Mouse (Mus musculus) cortical plate, adult 2 months (tissue): Measurements from ENCODE around the gene Fads3.

ENCODE experiments used
- CTCF ChIP-seq: fragments of 200-500 bp; IDR thresholded peaks from 2 replicates; pipeline ENCODE4 v1.5.1; 2011; ENCODE audit warnings: mild to moderate bottlenecking, control low read depth, low read length; ENCODE audit not compliant: insufficient read depth; ENCODE audit errors: extremely low read depth
- POLR2A ChIP-seq: fragments of 200-500 bp; IDR thresholded peaks from 2 replicates; pipeline ENCODE4 v1.6.1; 2011; ENCODE audit warnings: mild to moderate bottlenecking, low read length, control low read depth; ENCODE audit not compliant: insufficient read depth; ENCODE audit errors: extremely low read depth

GRCm38 (mm10) chr19:10101341-10102053 is 60.1 kb downstream of the Fads3 start, which contains the start of gene Fads2:
- TF ChIP-seq POLR2A, result peak; percentile 79
- TF ChIP-seq CTCF, result no peak
